Mouse (Mus musculus) ovary, postnatal 14 days (tissue): ENCODE results near the gene Kcnj9.
A peak's percentile ranks its signal among the peaks of the same experiment; 100 is the strongest.

ENCODE experiments used
- DNase-seq: peaks from one replicate; pipeline ENCODE4 v3.0.0; 2022; ENCODE audit warnings: low spot score

Gene Kcnj9

DNA sequence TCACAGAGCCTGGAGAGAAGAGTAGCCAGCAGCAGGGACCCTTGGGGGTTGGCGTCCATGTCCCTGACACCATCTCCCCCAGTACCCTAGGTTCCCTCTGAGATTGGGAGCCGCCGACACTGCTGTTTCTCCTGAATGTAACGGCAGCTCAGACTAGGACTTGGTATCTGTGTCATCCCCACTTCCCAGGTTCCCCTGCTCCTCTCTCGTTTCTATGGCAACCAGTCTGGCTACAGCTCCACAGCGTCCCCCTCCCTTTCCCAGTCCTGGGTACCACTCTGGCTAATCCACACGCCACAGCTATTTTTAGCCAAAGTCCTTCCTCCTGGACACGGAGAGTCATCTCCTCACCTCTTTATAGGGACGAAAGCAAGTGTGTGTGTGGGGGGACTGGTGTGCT, at the start of gene Kcnj9:
Kcnj9 (minus strand) TSS at position 188 of the 400 bp plus-strand sequence.
- no peak for DNase-seq

DNA sequence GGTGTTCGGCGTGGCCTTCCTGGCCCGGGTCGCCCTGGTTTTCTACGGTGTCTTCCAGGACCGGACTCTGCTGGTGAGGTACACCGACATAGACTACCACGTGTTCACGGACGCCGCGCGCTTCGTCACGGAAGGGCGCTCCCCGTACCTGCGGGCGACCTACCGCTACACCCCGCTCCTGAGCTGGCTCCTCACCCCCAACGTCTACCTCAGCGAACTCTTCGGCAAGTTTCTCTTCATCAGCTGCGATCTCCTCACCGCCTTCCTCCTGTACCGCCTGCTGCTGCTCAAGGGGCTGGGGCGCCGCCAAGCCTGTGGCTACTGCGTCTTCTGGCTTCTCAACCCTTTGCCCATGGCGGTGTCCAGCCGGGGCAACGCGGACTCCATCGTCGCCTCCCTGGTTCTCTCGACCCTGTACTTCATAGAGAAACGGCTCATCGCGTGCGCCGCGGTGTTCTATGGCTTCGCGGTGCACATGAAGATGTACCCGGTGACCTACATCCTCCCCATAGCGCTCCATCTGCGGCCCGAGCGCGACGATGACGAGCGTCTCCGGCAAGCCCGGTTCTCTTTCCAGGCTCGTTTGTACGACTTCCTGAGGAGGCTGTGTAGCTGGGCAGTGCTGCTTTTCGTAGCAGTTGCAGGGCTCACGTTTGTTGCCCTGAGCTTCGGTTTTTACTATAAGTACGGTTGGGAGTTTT, 47.8 kb upstream of the Kcnj9 start:
- no peak for DNase-seq

DNA sequence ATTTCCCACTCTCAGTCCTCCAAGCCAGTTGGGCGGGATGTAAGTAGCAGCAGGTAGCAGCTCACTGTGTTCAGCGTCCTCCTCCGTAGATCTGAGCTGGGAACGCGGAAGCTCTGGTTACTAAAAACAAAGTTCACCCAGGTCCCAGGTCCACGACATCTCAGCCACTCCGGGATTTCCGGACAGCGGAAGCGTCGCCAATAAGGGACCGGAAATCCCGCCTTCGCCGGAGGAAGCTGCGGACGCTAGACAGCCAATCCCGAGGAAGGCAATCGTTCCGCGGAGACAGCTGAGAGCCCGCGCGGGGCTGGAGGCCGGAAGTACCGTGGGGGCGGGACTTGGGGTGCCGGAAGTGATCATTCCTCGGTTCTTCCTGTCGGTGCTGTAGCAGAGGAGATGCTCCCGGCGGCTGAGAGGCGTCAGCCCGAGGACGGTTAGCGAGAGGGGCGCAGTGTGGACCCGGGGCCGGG, 47.1 kb upstream of the Kcnj9 start, which contains the start of gene Pigm:
Pigm (plus strand) TSS at position 349 of the 470 bp plus-strand sequence.
- peak; percentile 96 for DNase-seq

DNA sequence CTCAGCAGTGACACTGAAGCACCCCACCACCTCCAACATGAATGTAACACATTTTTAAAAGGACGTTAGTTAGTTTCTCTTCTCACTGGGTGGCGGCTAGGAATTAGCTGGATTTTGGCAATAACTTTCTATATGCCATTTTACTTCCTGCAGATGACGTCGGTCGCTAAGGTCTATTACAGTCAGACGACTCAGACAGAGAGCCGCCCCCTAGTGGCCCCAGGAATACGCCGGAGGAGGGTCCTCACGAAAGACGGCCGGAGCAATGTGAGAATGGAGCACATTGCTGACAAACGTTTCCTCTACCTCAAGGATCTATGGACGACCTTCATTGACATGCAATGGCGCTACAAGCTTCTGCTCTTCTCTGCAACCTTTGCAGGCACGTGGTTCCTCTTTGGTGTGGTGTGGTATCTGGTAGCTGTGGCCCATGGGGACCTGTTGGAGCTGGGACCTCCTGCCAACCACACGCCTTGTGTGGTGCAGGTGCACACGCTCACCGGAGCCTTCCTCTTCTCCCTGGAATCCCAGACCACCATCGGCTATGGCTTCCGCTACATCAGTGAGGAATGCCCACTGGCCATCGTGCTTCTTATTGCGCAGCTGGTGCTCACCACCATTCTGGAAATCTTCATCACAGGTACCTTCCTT, 39.8 kb upstream of the Kcnj9 start:
- no peak for DNase-seq

DNA sequence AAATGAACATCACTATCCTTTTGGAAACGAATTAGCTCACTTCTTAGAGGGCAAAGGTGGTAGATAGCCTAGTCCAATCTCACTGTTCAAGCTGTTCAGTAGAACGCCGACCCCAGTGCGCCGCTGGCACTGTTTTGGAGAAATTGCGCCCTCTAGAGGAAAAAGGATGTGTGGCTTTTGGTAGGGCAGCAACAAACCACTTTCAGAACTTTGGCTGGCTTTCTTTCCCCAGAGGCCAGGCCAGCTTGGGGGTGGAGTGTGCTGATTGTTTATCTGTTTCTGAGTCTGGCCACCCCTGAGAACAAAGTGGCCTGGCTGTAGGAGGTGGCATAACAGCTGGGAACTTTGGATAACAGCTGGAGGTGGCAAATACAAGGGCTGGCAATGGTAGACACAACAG, 35.6 kb upstream of the Kcnj9 start:
- DNase-seq, result peak; percentile 42

DNA sequence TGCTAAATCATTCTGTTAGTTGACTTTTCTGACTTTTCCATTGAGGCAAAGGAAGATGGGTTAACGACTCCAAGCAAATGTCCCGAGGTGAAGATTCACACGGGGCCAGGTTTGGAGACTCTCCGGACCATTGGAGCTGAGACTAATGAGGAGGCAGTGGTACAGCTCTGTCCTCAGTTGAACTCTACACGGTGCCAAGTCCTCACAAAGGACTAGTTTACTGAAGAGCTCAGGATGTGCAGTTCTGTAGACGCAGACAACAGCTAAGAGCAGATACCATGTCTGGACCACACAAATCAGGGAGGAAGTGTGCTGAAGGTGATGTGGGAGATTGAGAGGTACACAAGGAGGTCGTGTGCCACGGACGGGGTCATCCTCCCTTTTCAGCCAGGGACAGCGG, 29.2 kb upstream of the Kcnj9 start:
- DNase-seq, result no peak

DNA sequence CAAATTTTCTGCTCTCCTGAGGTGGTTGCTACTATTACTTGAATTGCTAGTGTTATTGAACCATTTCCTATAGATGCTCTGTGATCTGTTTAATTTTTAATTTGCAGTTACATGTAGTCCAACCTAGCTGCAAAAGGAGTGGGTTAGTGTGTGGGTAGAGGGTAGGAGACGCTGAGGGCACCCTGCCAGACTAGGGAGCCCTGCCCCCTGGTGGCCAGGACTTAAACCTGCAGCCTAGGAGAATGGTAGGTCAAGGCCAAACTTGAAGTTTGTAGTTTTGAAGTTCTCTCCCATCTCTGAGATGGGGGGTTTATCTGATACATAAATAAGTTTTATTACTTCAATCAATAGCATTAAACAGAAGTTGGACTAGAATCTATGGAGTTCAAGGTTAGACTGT, 28.4 kb upstream of the Kcnj9 start:
- DNase-seq, result peak; percentile 53

DNA sequence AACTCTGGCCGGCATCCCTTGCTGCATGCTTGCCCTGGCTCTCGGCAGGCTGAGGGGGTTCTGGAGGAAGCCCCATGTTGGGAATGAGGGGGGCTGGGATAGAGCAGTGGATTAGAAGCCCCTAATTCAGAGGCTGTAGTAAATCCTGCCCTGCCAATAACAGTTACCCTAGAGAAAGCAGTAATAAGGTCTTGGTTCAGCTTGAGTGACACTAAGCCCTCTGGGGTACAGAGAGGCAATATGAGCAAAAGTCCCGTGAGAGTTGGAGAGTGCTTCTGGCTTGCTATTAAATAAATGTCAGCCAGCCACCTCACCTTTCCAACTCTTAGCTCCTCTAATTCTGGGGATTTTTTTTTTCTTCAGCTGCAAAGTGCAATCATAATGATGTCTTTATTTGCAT, 26.2 kb upstream of the Kcnj9 start:
- DNase-seq, result no peak

DNA sequence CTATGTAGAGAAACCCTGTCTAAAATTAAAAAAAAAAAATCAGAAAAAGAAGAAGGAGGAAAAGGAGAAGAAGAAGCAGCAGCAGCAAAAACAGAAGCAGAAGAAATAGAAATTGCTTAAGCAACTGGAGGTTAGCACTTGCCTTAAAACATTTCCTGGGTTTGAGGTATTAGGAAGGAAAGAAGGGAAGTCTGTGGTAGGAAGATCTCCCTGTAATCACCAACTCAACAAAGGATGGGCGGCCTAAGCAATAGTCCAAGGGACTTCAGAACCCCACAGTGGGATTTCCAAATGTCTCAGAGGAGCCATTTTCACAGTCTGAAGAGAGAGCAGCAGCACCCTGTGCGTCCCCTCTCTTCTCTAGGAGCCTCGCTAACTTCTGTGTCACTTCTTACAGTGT, 23.3 kb upstream of the Kcnj9 start:
- no peak for DNase-seq

DNA sequence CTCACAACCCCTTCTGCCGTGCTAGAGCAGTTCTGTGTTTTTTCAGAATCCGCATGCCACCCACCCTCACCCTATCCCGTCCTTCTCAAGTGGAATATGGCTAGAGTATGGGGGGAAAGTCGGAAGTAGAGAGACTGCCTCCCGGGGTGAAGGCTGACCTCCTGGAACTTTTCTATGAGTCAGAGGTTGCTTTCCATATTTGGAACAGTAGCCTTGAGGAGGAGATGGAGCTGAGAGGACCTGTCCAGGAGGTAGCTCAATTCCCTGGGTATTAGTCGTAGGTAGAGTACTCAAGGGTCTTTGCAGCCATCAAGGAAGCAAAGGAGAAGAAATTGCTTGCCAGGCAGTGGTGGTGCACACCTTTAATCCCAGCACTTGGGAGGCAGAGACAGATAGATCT, 22.9 kb upstream of the Kcnj9 start:
- DNase-seq, result no peak

DNA sequence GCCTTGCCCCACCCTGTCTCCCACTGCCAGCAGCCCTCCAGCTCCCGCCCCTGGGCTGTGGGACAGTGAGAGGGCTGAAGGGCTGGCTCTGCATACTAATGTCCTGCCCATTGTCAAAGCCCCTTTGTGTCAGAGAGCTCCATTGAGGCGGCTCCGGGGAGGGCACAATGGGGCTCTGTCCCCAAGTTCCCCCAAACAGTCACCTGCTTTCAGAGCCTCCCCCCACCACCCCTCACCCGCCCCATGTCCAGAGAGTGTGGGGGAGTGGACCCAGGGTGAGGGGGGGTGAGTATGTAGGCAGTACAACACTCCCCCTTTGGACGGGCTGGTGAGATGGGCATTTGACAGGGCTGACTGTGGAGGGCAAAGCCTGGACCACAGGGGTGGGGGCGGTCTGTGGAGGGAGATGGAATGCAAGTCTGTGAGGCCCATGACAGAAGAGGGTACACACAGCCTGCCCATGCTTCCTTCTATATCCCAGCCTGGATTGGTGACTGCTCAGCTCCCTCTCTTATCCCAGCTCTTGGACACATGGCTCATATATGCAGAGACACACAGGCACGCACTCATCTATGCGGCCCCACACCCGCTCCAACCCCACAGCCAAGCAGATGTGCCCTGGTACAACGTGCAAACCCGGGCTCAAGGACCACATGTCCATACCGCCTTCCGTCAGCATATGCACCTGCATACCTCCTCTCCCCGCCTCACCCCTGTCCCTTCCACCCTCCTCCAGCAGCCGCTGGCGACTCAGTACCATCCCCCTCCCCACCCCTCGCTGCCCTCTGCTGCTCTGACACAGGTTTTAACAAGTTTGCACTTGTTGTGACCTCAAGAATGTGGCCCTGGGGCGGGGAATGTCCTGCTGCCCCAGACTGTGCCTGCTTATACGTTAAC, 21.0 kb upstream of the Kcnj9 start:
- DNase-seq, result no peak

DNA sequence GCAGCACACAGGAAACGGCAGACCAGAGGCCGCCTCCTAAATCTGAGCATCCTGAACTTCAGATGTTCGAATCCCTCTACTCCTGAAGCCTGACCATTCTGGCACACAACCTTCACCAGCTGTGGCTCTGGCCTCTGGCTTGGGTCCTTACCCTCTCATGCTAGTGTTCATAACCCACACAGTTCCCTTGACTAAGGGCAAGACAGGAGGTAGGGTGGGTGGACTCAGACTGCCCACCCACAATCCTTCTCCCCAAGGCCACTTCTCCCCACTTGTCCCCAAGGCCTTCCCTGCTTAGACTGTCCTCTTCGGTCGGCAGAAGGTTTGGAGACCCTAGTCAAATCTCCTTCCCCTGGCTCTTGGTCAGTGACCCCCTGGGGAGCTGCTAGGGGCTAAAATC, 20.4 kb upstream of the Kcnj9 start:
- DNase-seq, result no peak

DNA sequence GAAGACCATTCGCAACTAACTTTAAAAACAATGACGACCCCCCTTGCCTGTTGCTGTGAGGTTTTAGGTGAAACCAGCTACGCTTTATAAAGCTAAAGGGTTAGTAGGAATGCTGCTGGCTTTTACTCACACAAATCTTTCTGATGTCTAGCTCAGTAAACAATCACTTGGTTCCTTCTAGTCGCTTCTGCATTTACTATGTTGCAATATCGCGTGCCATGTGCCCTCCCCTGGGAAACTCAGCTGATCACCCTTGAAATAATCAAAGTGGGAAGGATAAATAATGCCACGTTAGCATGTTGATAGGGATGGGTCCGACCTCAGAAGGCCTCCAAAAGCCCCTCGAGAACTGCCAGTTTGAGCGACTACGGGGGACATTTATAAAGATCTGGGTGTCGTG, 18.3 kb upstream of the Kcnj9 start:
- DNase-seq, result no peak

DNA sequence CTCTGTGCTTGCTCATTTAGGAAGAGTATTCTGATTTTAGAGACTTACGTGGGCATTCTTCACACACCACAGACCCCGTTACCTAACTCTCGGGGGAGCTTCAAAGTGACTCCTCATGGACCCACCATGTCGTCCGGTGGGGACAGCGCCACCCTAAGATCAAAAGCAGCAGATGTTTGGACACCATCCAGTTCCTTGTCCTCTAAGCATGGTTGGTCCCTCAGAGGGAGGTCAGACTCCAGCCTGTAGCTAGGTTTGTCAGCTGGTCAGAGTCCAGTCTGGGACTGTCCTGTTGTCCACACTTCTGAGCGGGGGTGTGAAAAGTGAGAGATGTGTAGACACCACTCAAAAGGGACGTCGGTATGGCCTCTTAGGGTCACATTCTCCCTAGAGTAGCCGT, 17.6 kb upstream of the Kcnj9 start:
- DNase-seq, result no peak

DNA sequence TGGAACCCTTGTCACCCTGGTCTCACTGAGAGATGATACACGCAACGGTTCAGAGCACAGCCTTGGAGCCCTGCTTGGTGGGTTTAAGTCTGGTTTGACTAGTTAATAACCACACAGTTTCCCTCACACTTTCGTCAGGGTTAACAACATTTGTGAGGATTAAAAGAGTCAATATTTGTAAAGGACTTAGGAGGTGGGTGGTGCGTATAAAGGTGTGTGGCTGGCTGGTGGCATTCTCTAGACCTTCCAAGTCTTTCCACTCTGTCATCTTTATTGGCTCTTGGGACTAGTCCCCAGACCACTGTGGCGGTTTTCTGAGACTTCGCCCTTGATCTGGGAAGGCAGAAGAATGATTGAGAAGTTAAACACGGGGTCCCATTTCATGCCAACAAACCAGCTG, 15.7 kb upstream of the Kcnj9 start:
- no peak for DNase-seq

DNA sequence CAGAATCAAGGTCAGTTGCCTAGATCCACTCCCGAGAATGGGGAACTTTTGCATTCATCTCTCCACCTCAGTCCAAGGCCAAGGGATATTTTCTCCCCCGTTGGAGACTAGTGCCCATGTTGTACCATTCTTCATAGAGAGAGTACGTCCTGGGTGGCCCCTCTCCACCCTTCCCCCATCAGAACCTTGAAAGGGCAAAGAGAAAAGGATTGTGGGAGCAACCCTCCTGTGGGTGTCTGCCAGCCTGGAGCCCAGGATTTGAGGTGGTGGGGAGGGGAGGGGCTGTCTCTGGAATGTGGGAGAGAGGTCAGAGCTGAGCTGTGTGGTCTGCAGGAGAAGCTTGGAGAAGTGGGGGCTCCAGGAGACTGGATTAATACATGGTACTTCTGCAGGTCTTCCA, 14.8 kb upstream of the Kcnj9 start:
- DNase-seq, result no peak

DNA sequence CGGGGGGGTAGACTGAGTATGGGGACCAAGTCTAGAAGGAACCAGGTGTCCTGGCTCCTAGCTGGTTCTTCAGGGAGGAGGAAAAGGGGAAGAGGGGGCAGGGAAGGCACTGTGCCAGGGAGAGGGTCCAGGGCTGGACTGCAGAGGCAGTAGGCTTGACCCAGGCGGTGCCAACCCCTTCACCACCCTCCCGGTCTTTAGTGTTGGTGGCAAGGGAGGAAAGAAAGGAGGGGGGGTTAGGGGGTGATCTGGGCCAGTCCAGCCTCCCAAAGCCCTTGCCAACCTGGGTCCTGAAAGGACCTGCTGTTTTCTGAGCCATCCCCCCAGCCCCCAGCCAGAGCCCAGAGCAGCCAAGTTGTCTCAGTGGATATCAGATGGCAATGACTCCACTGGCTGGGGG, 13.6 kb upstream of the Kcnj9 start:
- no peak for DNase-seq

DNA sequence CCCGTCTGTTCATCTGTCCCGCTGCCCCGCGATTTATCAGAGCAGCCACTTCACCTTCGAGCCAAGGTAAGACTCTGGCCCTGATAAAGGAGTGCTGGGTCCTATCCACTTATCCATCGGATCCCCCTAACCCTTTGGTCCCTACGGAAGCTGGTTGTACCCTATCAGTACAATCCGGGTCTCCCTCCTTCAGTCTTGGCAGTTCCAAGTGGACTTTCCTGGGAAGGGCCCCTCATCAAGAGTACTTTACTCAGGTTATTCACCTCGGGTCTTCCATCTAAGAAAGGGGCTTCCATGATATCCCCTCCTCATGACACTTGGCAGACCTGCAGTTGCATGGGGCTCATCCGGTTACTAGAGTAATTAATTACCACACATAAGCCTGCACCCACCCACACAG, 12.3 kb upstream of the Kcnj9 start:
- DNase-seq, result no peak

DNA sequence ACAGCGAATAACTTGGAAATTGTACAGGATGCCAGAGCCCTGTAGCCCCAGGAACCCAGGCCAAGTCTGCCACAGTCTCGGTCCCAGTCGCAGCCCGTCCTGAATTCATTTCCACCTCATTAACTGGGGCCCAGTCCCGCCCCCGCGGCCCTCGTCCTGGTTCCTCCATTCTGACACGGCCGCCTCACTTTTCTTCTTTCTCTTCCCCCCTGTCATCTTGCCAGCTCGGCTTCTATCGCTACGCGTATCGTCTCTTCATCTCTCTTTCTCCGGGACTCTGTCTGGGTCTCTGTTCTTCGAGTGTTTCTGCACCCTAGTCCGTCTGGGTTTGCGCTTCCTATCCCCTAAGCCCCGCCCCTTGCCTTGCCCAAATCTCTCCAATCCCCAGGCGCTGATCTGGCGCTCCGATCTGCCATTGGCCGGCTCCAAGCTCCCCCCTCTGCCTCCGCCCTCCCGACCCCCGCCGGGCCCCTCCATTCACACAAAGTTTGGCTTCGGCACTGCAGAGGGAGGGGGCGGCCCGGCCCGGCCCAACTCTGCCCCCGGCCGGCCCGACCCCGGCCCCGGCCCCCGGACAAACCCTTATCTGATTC, 11.7 kb upstream of the Kcnj9 start, which contains the start of gene Kcnj10:
Kcnj10 (plus strand) TSS at position 482 of the 593 bp plus-strand sequence.
- peak; percentile 44 for DNase-seq

DNA sequence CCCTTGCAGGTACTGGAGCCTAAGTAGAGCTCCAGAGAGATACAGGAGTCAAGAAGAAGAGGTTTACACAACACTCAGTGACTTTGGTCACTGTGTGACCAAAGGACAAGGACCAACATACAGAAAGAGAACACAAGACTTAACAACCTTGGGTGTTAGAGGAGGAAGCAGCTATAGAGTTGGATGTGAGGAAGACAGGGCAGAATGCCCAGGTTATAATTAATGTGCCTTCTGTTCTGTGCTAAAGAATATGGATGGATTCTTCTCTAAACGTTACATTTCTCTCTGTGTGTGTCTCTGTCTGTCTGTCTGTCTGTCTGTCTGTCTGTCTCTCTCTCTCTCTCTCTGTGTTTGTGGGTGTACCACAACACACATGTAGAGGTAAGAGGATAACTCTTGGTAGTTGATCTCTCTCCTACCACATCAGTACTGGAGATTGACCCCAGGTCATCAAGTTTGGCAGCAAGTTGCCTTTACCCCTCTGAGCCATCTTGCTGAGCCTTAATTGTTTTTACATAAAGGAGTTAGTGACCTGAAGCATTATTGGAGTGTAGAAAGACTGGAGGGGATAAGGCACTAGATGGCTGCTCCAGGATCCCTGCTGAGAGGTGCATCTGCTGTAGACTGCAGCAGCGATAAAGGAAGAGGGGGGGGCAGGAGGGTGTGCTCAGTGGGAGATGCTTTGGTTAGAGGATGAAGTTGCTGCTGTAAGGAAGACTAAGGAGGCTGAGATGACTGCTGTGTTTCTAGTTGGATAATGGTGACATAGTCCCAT, 8.5 kb upstream of the Kcnj9 start:
- DNase-seq, result no peak

DNA sequence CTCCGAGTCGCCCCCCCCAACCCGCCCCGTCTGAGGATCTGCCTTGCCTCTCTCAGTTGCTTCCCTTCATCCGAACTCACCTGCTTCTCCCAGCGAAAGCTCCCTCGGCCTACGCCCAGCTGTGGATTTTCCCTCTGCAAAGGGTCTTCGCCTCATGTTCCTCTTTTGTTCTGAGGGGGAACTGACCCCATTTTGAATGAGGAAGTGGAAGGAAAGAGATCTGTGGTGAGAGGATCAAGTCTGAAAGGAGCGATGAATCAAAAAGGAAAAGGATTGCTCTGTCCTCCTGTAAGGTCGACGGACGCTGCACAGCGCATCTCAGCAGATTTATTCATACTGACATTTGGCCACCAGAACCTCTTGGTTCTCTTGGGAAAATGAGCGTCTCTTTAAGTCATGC, 6.7 kb upstream of the Kcnj9 start:
- DNase-seq, result no peak

DNA sequence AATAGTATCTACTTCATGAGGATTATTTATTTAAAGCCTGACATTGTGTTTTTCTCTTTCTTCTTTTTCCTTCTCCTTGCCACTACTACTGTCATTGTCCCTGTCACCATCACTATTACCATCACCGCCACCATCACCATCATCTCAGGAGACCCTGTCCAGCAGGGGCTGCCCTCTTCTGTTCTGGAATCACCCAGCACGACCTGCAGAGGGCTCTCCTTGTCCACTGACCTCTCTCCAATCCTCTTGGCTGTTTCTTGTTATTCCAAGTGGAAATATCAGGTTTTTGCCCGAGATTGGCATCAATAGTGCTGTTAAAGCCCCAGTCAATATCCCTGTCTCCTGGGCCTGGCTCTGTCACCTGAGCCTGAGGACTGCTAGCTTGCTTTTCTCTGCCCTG, 4.4 kb upstream of the Kcnj9 start:
- DNase-seq, result no peak
